Mouse (Mus musculus): ENCODE measurements at regions not wholly inside any gene's neighbourhood (a gene's known extent, or its start where the extent isn't known, plus 50 kb on each side); places are given as distances from the start of the nearest gene placed in this dataset.

DNA sequence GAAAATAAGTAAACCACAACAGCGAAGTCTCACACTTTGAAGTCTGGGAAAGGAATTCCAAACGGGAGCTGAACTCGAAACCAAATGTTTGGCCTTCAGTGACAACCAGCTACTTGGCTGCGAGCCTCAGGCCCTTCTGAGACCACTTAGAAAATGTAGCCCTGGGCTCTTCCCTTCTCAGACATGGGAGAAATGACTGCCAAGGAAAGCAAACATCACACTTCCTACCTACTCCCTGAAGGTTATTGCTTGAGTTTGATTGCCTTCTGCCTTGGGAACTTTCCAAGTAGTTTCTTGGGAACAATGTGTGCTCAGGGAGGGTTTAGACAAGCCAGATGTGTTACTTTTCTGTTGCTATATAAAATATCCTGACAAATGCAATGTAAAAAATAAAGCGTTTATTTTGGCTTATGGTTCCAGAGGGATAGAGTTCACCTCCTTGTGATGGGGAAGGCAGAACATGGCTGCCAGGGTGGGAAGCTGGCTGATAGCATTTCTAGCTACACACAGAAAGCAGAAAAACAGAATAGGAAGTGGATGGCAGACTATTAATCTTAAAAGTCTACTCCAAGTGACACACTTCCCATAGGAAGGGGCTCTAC is 194.8 kb upstream of the Rack1 start:
- H3K9ac ChIP-seq (ENCODE audit: low read length): no peak overlapping the region
- H3K9me3 ChIP-seq (replicated peaks; ENCODE audit: control insufficient read depth, low read length): no peaks in the 10 kb centered on the region
- H3K4me3 ChIP-seq (ENCODE audit: low read length): no peak overlapping the region
- no peak overlapping the region for H3K4me2 ChIP-seq (ENCODE audit: low read depth, low read length)
- no peaks in the 10 kb centered on the region for H3K36me3 ChIP-seq (ENCODE audit: control insufficient read depth, insufficient read depth)
- ATAC-seq (replicated peaks; ENCODE audit: extremely low read depth, insufficient read depth, low FRiP score): peak; percentile 75
- peak overlapping the region; percentile 50 for H3K27ac ChIP-seq (ENCODE audit: low read length)
- no peaks in the 10 kb centered on the region for H3K27me3 ChIP-seq (ENCODE audit: control insufficient read depth, insufficient read depth, low read length)
- 31% methylated on average over 5 of the region's 5 CpGs for whole genome bisulfite sequencing
- no peaks in the 10 kb centered on the region for H3K4me1 ChIP-seq (ENCODE audit: control insufficient read depth, insufficient read depth, low read length)

GRCm38 (mm10) chr11:48601096-48601495 is 199.0 kb upstream of the Rack1 start:
- no peaks in the 10 kb centered on the region for H3K27me3 ChIP-seq (ENCODE audit: control insufficient read depth, insufficient read depth, low read length)
- H3K9ac ChIP-seq (ENCODE audit: low read length): no peak overlapping the region
- no peaks in the 10 kb centered on the region for H3K9me3 ChIP-seq (replicated peaks; ENCODE audit: control insufficient read depth, low read length)
- H3K4me3 ChIP-seq (ENCODE audit: low read length): no peak overlapping the region
- no peak overlapping the region for H3K27ac ChIP-seq (ENCODE audit: low read length)
- no peaks in the 10 kb centered on the region for H3K36me3 ChIP-seq (ENCODE audit: control insufficient read depth, insufficient read depth)
- 75% methylated on average over 1 of the region's 1 CpGs for WGBS
- no peaks in the 10 kb centered on the region for H3K4me1 ChIP-seq (ENCODE audit: control insufficient read depth, insufficient read depth, low read length)
- ATAC-seq (replicated peaks; ENCODE audit: extremely low read depth, insufficient read depth, low FRiP score): no peak
- no peak overlapping the region for H3K4me2 ChIP-seq (ENCODE audit: low read depth, low read length)

DNA sequence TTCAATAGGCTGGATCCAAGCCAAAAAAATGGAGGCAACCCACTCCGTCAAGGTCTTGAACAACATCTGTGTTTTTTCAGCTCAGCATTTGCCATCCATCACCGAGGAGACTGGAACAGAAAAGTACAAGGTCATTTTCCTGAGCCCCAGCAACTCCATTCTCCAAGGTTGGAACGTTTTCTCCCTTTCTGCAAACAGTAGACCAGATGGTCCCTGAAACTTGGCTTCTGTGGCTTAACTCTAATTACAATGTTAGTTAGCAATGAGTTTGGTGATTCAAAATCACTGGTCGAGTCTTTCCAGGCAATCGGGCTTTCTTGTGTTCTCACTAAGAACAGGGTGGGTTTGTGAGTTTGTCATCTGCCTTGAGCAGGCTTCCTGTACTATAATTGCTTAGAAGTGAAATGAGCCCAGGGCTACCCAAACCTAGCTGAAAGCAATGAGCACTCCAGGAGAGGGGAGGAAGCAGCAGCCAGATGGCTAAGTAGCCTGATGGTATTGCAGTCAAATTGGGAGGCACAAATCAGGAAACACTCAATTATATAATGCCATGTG is 200.5 kb upstream of the Rack1 start:
- no peak for ATAC-seq (replicated peaks; ENCODE audit: extremely low read depth, insufficient read depth, low FRiP score)
- WGBS: 58% methylated on average over 5 of the region's 5 CpGs
- Histone ChIP-seq H3K4me3 (ENCODE audit: low read length) (no peak overlapping the region), H3K27me3 (ENCODE audit: control insufficient read depth, insufficient read depth, low read length) (no peaks in the 10 kb centered on the region), H3K9ac (ENCODE audit: low read length) (no peak overlapping the region), H3K27ac (ENCODE audit: low read length) (no peak overlapping the region), H3K4me2 (ENCODE audit: low read depth, low read length) (no peak overlapping the region), H3K36me3 (ENCODE audit: control insufficient read depth, insufficient read depth) (no peaks in the 10 kb centered on the region), H3K4me1 (ENCODE audit: control insufficient read depth, insufficient read depth, low read length) (no peaks in the 10 kb centered on the region), H3K9me3 (replicated peaks; ENCODE audit: control insufficient read depth, low read length) (no peaks in the 10 kb centered on the region)

DNA sequence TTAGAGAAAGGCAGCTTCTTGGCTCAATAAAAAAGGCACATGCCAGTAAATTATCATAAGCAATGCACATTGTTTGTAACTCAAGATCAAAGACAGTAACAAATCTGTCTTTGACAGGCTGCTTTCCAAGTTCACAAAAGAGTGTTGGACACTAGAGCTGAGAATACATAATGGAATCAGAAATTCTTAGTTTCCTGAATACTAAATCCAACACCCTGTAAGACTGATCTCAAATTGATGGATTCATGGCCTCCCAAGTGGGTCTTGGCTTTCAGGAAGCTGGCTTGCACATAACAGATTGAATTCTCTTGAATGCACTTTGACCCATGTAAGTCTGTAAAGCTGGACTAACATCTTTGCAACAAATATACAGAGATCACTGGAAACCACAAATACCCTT is 201.1 kb upstream of the Rack1 start:
- no peak for ATAC-seq (replicated peaks; ENCODE audit: extremely low read depth, insufficient read depth, low FRiP score)
- H3K36me3 ChIP-seq (ENCODE audit: control insufficient read depth, insufficient read depth): no peaks in the 10 kb centered on the region
- no peak overlapping the region for H3K4me2 ChIP-seq (ENCODE audit: low read depth, low read length)
- no peak overlapping the region for H3K27ac ChIP-seq (ENCODE audit: low read length)
- H3K9ac ChIP-seq (ENCODE audit: low read length): no peak overlapping the region
- no peaks in the 10 kb centered on the region for H3K9me3 ChIP-seq (replicated peaks; ENCODE audit: control insufficient read depth, low read length)
- no peaks in the 10 kb centered on the region for H3K27me3 ChIP-seq (ENCODE audit: control insufficient read depth, insufficient read depth, low read length)
- H3K4me3 ChIP-seq (ENCODE audit: low read length): no peak overlapping the region
- no peaks in the 10 kb centered on the region for H3K4me1 ChIP-seq (ENCODE audit: control insufficient read depth, insufficient read depth, low read length)

GRCm38 (mm10) chr11:48594429-48594828 is 205.7 kb upstream of the Rack1 start:
- Histone ChIP-seq H3K4me2 (ENCODE audit: low read depth, low read length) (no peak overlapping the region), H3K4me3 (ENCODE audit: low read length) (no peak overlapping the region), H3K27me3 (ENCODE audit: control insufficient read depth, insufficient read depth, low read length) (no peaks in the 10 kb centered on the region), H3K36me3 (ENCODE audit: control insufficient read depth, insufficient read depth) (no peaks in the 10 kb centered on the region), H3K27ac (ENCODE audit: low read length) (no peak overlapping the region), H3K9me3 (replicated peaks; ENCODE audit: control insufficient read depth, low read length) (no peaks in the 10 kb centered on the region), H3K9ac (ENCODE audit: low read length) (no peak overlapping the region), H3K4me1 (ENCODE audit: control insufficient read depth, insufficient read depth, low read length) (no peaks in the 10 kb centered on the region)
- 24% methylated on average over 5 of the region's 5 CpGs for WGBS
- ATAC-seq (replicated peaks; ENCODE audit: extremely low read depth, insufficient read depth, low FRiP score): no peak

- H3K4me2 ChIP-seq (ENCODE audit: low read depth, low read length): no peak overlapping the region
- H3K4me3 ChIP-seq (ENCODE audit: low read length): no peak overlapping the region
- ATAC-seq (replicated peaks; ENCODE audit: extremely low read depth, insufficient read depth, low FRiP score): peak; percentile 58; the same call in 1 of the 2 replicates
- no peaks in the 10 kb centered on the region for H3K27me3 ChIP-seq (ENCODE audit: control insufficient read depth, insufficient read depth, low read length)
- no peaks in the 10 kb centered on the region for H3K36me3 ChIP-seq (ENCODE audit: control insufficient read depth, insufficient read depth)
- no peak overlapping the region for H3K9ac ChIP-seq (ENCODE audit: low read length)
- no peaks in the 10 kb centered on the region for H3K9me3 ChIP-seq (replicated peaks; ENCODE audit: control insufficient read depth, low read length)
- H3K4me1 ChIP-seq (ENCODE audit: control insufficient read depth, insufficient read depth, low read length): no peaks in the 10 kb centered on the region
- no peak overlapping the region for H3K27ac ChIP-seq (ENCODE audit: low read length)
- 25% methylated on average over 9 of the region's 9 CpGs for WGBS
Measured at GRCm38 (mm10) chr11:48588833-48589649, 211.1 kb upstream of the Rack1 start.

GRCm38 (mm10) chr11:48568769-48569168 is 231.4 kb upstream of the Rack1 start:
- Histone ChIP-seq H3K27me3 (ENCODE audit: control insufficient read depth, insufficient read depth, low read length) (no peaks in the 10 kb centered on the region), H3K4me1 (ENCODE audit: control insufficient read depth, insufficient read depth, low read length) (no peaks in the 10 kb centered on the region), H3K9me3 (replicated peaks; ENCODE audit: control insufficient read depth, low read length) (no peaks in the 10 kb centered on the region), H3K9ac (ENCODE audit: low read length) (no peak overlapping the region), H3K27ac (ENCODE audit: low read length) (no peak overlapping the region), H3K36me3 (ENCODE audit: control insufficient read depth, insufficient read depth) (no peaks in the 10 kb centered on the region), H3K4me2 (ENCODE audit: low read depth, low read length) (no peak overlapping the region), H3K4me3 (ENCODE audit: low read length) (no peak overlapping the region)
- 70% methylated on average over 3 of the region's 3 CpGs for WGBS
- ATAC-seq (replicated peaks; ENCODE audit: extremely low read depth, insufficient read depth, low FRiP score): no peak; the same call in 1 of the 2 replicates

- WGBS: 29% methylated on average over 6 of the region's 6 CpGs
- Histone ChIP-seq H3K36me3 (ENCODE audit: control insufficient read depth, insufficient read depth) (no peaks in the 10 kb centered on the region), H3K4me1 (ENCODE audit: control insufficient read depth, insufficient read depth, low read length) (no peaks in the 10 kb centered on the region), H3K4me3 (ENCODE audit: low read length) (no peak overlapping the region), H3K27me3 (ENCODE audit: control insufficient read depth, insufficient read depth, low read length) (no peaks in the 10 kb centered on the region), H3K9ac (ENCODE audit: low read length) (no peak overlapping the region), H3K9me3 (replicated peaks; ENCODE audit: control insufficient read depth, low read length) (no peaks in the 10 kb centered on the region), H3K4me2 (ENCODE audit: low read depth, low read length) (no peak overlapping the region), H3K27ac (ENCODE audit: low read length) (no peak overlapping the region)
- ATAC-seq (replicated peaks; ENCODE audit: extremely low read depth, insufficient read depth, low FRiP score): peak; percentile 67; the same call in 1 of the 2 replicates
Measured at GRCm38 (mm10) chr11:48567583-48568562, 232.3 kb upstream of the Rack1 start.
